Comparison of ENCODE assay signal across 13 mouse cellular contexts in the genomic region with DNA sequence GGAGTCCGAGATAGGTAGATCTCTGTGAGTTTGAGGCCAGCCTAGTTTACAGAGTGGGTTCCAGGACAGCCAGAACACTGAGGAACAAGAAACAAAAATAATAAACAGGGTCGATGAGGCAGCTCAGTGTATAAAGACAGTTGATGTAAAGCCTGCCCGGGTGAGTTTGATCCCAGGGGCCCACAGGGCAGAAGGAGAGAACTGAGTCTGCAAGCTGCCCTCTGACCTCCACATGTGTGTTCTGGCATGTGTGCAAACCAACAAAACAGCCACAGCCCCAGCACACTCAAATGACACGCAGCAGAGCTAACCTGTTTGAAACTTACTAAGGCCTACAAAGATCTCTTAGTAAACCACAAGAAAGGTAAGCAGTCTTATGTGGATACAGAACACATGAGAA. TPM values are rescaled to one million over a fixed set of nuclear protein-coding genes. Genes with fewer than 3 reads are reported as not detected.
"Had no signal": no experiment of that assay in that cellular context is flagged by ENCODE, and none has a peak within 500 bp of the region (broad histone marks: within the 10 kb centered on the region; RNA-seq: fewer than 3 reads in every experiment).

No protein-coding gene starts in this region.

- H3K36me3 ChIP-seq: hindbrain, embryonic 15.5 days; limb, embryonic 12.5 days; lung, embryonic 15.5 days; midbrain, embryonic 12.5 days; stomach, embryonic 15.5 days had no signal

- H3K4me2 ChIP-seq: hindbrain, embryonic 15.5 days; limb, embryonic 12.5 days; lung, embryonic 15.5 days; midbrain, embryonic 12.5 days; stomach, embryonic 15.5 days had no signal

- H3K9me3 ChIP-seq: hindbrain, embryonic 15.5 days; limb, embryonic 12.5 days; lung, embryonic 15.5 days; megakaryocyte, embryonic 14.5 days; midbrain, embryonic 12.5 days; stomach, embryonic 15.5 days had no signal

- H3K9ac ChIP-seq: hindbrain, embryonic 15.5 days; limb, embryonic 12.5 days; liver, embryonic 14.5 days; lung, embryonic 15.5 days; midbrain, embryonic 12.5 days; stomach, embryonic 15.5 days had no signal

- H3K27me3 ChIP-seq: hindbrain, embryonic 15.5 days; limb, embryonic 12.5 days; lung, embryonic 15.5 days; midbrain, embryonic 12.5 days; stomach, embryonic 15.5 days had no signal

- H3K27ac ChIP-seq: hindbrain, embryonic 15.5 days; layer of hippocampus, adult 2 months; limb, embryonic 12.5 days; liver, embryonic 14.5 days; lung, embryonic 15.5 days; macrophage; midbrain, embryonic 12.5 days; stomach, embryonic 15.5 days had no signal

- H3K4me1 ChIP-seq: hindbrain, embryonic 15.5 days; limb, embryonic 12.5 days; lung, embryonic 15.5 days; megakaryocyte, embryonic 14.5 days; midbrain, embryonic 12.5 days had no signal

- H3K4me3 ChIP-seq: hindbrain, embryonic 15.5 days; layer of hippocampus, adult 2 months; limb, embryonic 12.5 days; lung, embryonic 15.5 days; megakaryocyte, embryonic 14.5 days; midbrain, embryonic 12.5 days; stomach, embryonic 15.5 days had no signal

- DNase-seq: lung, postnatal 14 days; right cerebral cortex, postnatal 14 days; thymus, adult 2 months; thymus, postnatal 25 days had no signal

RNA-seq across cellular contexts. Expression of a gene that starts 30.8 kb away (rescaled TPM):
- polyA plus RNA-seq: liver, embryonic 14.5 days had no signal
